30 mouse cellular contexts compared by ENCODE assay signal in the genomic region with DNA sequence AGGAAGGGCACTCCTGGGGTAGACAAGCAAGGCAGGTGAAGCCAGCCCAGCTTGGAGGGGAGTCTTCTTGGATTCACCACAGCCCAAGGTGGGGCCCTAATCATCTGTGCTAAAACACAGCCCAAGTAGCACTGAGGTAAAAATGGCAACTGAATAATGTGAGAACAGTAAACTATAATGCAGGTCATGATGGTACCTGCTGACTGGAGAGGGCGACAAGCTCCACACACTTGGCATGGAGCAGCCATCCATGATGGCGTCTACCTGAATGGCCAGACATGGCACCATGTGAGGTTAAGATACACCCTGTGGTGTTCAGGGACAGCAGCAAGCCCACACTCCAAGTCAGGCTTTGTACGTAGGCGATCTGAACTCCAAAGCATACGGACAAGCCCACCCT.
DNase-seq lines count a peak whose midpoint lies in the region; ATAC-seq and TF ChIP-seq lines count a peak whose summit lies in the region.
"Had no signal": no experiment of that assay in that cellular context is flagged by ENCODE, and none has a peak within 500 bp of the region (broad histone marks: within the 10 kb centered on the region; RNA-seq: fewer than 3 reads in every experiment).

No protein-coding gene starts in this region.

- TF ChIP-seq EP300 in liver, embryonic 14.5 days (IDR thresholded peaks at IDR 0.05; ENCODE audit: low read depth), result no peak
- TF ChIP-seq EP300 in lung, postnatal 0 days (IDR thresholded peaks at IDR 0.05), result no peak

- 85% methylated on average over 5 of the region's 5 CpGs for WGBS in liver, embryonic 14.5 days (ENCODE audit: insufficient replicate concordance)
- WGBS in lung, postnatal 0 days, result 92% methylated on average over 5 of the region's 5 CpGs

- no peak overlapping the region for H3K4me2 ChIP-seq in liver, embryonic 14.5 days (ENCODE audit: low read depth)
- H3K4me2 ChIP-seq in lung, postnatal 0 days (replicated peaks; ENCODE audit: low read depth, low read length), result no peak overlapping the region
- H3K4me2 ChIP-seq: heart, embryonic 12.5 days; hindbrain, embryonic 12.5 days; intestine, embryonic 15.5 days; limb, embryonic 15.5 days; midbrain, embryonic 11.5 days; neural tube, embryonic 12.5 days had no signal

- H3K4me1 ChIP-seq in liver, embryonic 14.5 days (replicated peaks; ENCODE audit: control insufficient read depth in 2 of 2, insufficient read depth in 2 of 2, low read length in 1 of 2), result peaks cover 24 to 51% of the 10 kb centered on the region in 2 experiments
- peaks cover 43% of the 10 kb centered on the region for H3K4me1 ChIP-seq in lung, postnatal 0 days (ENCODE audit: insufficient read depth, low read depth, low read length)
- H3K4me1 ChIP-seq in embryonic fibroblast, embryonic 13.5 days (ENCODE audit: control insufficient read depth, insufficient read depth, low read length), result peaks cover 16% of the 10 kb centered on the region
- H3K4me1 ChIP-seq: hindbrain, embryonic 12.5 days; neural tube, embryonic 12.5 days had no signal

- H3K9me3 ChIP-seq in liver, embryonic 14.5 days (ENCODE audit: control insufficient read depth, low read length), result no peaks in the 10 kb centered on the region
- H3K9me3 ChIP-seq in lung, postnatal 0 days (ENCODE audit: low read length), result no peaks in the 10 kb centered on the region
- H3K9me3 ChIP-seq: forebrain, embryonic 10.5 days; G1E; heart, embryonic 12.5 days; hindbrain, embryonic 12.5 days; intestine, embryonic 15.5 days; limb, embryonic 10.5 days; limb, embryonic 15.5 days; neural tube, embryonic 12.5 days had no signal

- no peak overlapping the region for H3K4me3 ChIP-seq in liver, embryonic 14.5 days (ENCODE audit: insufficient read depth in 1 of 2, low read depth in 2 of 2, low read length in 2 of 2)
- H3K4me3 ChIP-seq in lung, postnatal 0 days (ENCODE audit: low read depth, low read length), result no peak overlapping the region
- no peak overlapping the region for H3K4me3 ChIP-seq in embryonic fibroblast, embryonic 13.5 days (ENCODE audit: insufficient read depth, low read length)
- H3K4me3 ChIP-seq: forebrain, embryonic 10.5 days; heart, embryonic 12.5 days; hindbrain, embryonic 12.5 days; intestine, embryonic 15.5 days; limb, embryonic 10.5 days; limb, embryonic 15.5 days; neural tube, embryonic 12.5 days had no signal

- no peak overlapping the region for H3K9ac ChIP-seq in liver, embryonic 14.5 days (replicated peaks)
- H3K9ac ChIP-seq in lung, postnatal 0 days (replicated peaks; ENCODE audit: low read depth), result no peak overlapping the region
- H3K9ac ChIP-seq: forebrain, postnatal 0 days; heart, embryonic 12.5 days; hindbrain, embryonic 12.5 days; intestine, embryonic 15.5 days; limb, embryonic 15.5 days; liver, postnatal 0 days; neural tube, embryonic 12.5 days had no signal

- peak; percentile 90 for DNase-seq in heart, adult 11 months
- no peak for DNase-seq in heart, postnatal 10 days
- DNase-seq in liver, embryonic 14.5 days (ENCODE audit: low read depth in 3 of 3, low spot score in 3 of 3), result no peak
- no peak for DNase-seq in liver
- DNase-seq in lung, postnatal 0 days (ENCODE audit: low spot score), result no peak
- DNase-seq in lung, postnatal 4 days, result no peak
- DNase-seq in left cerebral cortex, adult 18-20 months (ENCODE audit: low spot score in 2 of 2), result no peak
- DNase-seq: adrenal gland, adult 8-10 months; cerebellum, adult 2 months; cerebellum, postnatal 25 days; forebrain, postnatal 0 days; gastrocnemius, postnatal 10 days; heart, postnatal 14 days; kidney, postnatal 36 days; layer of hippocampus, postnatal 36 days; liver, postnatal 0 days; right cerebral cortex, postnatal 4 days; thymus, postnatal 14 days had no signal

- ATAC-seq in liver, embryonic 14.5 days (ENCODE audit: insufficient read depth), result no peak
- no peak for ATAC-seq in lung, postnatal 0 days
- ATAC-seq: forebrain, postnatal 0 days; hindbrain, postnatal 0 days; intestine, embryonic 15.5 days; liver, postnatal 0 days; midbrain, embryonic 16.5 days had no signal

- H3K27ac ChIP-seq in liver, embryonic 14.5 days, result no peak overlapping the region
- H3K27ac ChIP-seq in lung, postnatal 0 days (ENCODE audit: low read length), result peak overlapping the region; percentile 69
- H3K27ac ChIP-seq in embryonic fibroblast, embryonic 13.5 days (ENCODE audit: insufficient read depth, low read length), result peak overlapping the region; percentile 58
- H3K27ac ChIP-seq: forebrain, embryonic 10.5 days; hindbrain, embryonic 12.5 days; hindbrain, postnatal 0 days; intestine, embryonic 15.5 days; limb, embryonic 10.5 days; limb, embryonic 15.5 days; neural tube, embryonic 12.5 days had no signal

- TF ChIP-seq POLR2A in embryonic fibroblast, embryonic 13.5 days (IDR thresholded peaks at IDR 0.05; ENCODE audit: low read depth, low read length), result no peak

- intact Hi-C loops in heart, postnatal 10 days (cut with DNase I), result no loop called here

- H3K27me3 ChIP-seq in liver, embryonic 14.5 days (ENCODE audit: control insufficient read depth, insufficient read depth, low read length), result no peaks in the 10 kb centered on the region
- no peaks in the 10 kb centered on the region for H3K27me3 ChIP-seq in lung, postnatal 0 days (replicated peaks; ENCODE audit: insufficient read depth, low read length)
- H3K27me3 ChIP-seq: heart, embryonic 12.5 days; hindbrain, embryonic 12.5 days; intestine, embryonic 15.5 days; limb, embryonic 15.5 days; neural tube, embryonic 12.5 days had no signal

- TF ChIP-seq CTCF in liver, embryonic 14.5 days (IDR thresholded peaks at IDR 0.05; ENCODE audit: low read depth), result 0 out of 2 replicates have a peak, but pooled peaks have one; percentile 8
- no peak for TF ChIP-seq CTCF in lung, postnatal 0 days (IDR thresholded peaks at IDR 0.05)
- no peak for TF ChIP-seq CTCF in embryonic fibroblast, embryonic 13.5 days (IDR thresholded peaks at IDR 0.05; ENCODE audit: borderline replicate concordance, insufficient read depth, low read length)

- H3K36me3 ChIP-seq in liver, embryonic 14.5 days (replicated peaks; ENCODE audit: control insufficient read depth, insufficient read depth, low read depth), result no peaks in the 10 kb centered on the region; the same call in 1 of the 2 replicates
- H3K36me3 ChIP-seq in lung, postnatal 0 days (ENCODE audit: insufficient read depth, low read length), result no peaks in the 10 kb centered on the region; the same call in 1 of the 2 replicates
- H3K36me3 ChIP-seq: forebrain, embryonic 10.5 days; heart, embryonic 12.5 days; hindbrain, embryonic 12.5 days; intestine, embryonic 15.5 days; limb, embryonic 10.5 days; limb, embryonic 15.5 days; neural tube, embryonic 12.5 days had no signal
